Mouse (Mus musculus): ENCODE data around the gene Ntn3.

Gene Ntn3

DNA sequence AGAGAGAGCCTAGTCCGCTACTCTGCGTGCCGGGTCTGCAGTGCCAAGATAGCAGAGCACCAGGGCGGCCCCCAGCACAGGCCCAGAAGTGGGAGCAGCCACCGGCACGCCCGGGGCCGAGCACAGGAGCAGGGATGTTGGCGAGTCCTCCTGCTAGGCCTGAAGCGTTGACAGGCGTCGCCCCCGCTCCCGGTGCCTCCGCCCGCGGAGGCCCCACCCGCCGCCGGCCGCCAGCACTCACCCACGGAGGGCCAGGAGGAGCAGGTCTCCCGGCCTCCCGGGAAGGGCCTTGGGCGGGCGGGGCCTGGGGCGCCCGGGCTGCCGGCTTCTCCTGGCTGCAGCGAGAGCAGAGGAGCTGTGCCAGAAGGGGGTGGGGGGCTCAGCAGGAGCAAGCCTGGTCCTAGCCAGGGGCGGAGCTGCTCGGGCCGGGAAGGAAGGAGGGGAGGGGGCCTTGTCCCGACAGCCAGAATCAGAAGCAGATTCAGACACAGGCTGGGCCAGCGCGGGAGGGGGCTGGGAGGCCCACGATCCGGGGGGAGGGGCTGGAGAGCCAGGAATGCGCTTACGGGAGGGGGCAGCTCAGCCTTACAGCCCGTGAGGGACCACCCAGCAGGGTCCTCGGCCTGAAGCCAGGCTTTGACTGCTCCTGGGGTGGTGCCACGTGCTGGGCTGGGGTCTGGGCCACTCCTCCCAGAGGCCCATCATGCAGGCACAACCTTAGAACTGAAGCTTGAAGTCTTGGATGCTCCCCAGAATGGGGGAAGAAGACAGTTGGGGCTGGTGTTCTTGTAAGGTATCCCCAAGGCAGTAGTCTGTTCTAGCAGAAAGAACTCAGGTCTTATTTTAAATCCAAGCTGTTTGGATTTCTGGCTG is at the start of gene Ntn3:
TSS of gene Ntn3 (minus strand) at position 489 of the 873 bp plus-strand sequence.
- DNase-seq: no peak

DNA sequence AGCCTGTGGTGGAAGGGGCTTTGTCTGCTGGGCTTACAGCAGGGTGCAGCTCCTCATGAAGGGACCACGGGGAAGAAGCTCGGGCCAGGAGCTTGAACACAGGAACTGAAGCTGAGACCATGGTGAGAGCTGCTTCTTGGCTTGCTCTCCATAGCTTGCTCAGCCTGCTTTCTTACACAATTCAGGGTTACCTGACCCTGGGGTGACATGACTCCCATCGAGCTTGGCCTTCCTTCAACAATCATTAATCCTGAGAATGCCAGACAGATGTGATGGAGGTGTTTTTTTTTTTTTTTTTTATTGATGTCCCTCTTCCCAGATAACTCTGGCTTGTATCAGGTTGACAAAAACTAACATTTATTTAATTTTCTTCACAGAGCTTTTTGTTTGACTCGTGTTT is 49.6 kb upstream of the Ntn3 start:
- no peak for DNase-seq

DNA sequence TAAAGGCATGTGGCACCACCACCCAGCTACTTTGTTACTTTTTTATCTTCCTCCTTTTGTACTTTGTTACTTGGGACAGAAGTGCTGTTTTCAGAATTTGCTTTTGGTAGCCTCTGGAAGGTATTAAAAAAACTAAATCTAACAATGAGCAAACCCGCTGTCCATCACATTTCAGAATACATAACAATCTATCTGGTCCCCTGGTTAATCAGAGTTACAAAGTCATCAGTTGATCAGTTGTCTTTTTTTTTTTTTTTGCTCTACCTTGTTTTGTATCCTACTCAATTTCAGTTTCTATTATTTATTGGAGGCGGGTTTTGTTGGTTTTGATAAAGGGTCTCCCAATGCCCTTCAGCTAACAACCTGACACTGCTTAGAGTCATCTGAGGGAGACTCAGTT is 43.0 kb upstream of the Ntn3 start:
- no peak for DNase-seq

DNA sequence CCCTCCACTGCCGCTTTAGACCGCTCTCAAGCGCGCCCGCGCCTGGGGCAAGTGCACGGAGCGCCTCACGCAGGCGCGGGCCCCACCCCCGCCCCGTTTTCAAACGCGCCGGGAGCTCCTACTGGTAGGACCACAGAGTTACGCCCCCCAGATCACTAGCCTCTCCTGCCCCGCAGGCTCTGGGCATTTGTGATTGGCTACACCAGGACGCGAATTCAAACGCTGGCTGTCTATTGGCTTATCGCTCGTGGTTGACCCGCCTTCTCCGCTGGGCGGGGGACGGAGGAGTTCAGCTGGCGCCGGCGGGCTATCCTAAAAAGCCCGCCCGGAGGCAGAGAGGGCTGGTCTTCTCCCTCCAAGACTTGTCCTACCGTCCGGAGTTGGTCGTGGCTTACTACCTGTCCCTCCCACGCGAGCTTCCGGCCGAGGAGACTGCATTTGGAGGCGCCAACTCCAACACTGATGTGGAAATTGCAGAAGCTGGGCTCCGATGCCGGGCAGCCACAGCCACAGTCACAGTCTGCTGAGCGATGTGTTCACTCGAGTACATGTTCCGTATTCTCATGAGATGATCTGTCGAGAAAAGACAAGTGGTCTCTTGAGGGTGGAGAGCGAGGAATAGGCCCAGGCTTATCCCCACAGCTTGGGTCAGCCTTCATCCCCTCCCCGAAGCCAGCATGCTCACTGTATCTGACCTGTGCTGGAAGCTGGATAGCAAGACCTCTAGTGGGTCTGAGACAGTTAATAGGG is 42.2 kb upstream of the Ntn3 start, which contains the start of gene Ccnf:
TSS of gene Ccnf (minus strand) at position 165 of the 750 bp plus-strand sequence.
- DNase-seq: peak; percentile 97

DNA sequence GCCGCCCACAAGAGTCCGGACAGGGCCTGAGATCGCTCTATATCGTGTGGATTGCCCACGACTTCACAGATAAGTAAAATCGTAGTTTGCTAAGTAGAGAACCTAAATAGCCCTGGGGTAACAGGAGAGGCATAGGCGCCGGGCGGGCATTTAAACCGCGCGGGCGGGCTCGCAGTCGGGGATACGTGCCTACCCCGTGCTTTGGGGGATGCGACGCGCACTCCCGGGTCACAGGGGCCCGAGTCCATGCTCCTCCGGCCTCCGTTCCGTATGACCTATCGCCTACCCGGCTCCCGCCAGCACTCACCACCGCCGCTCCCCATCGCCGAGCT is 41.6 kb upstream of the Ntn3 start:
- DNase-seq: no peak

DNA sequence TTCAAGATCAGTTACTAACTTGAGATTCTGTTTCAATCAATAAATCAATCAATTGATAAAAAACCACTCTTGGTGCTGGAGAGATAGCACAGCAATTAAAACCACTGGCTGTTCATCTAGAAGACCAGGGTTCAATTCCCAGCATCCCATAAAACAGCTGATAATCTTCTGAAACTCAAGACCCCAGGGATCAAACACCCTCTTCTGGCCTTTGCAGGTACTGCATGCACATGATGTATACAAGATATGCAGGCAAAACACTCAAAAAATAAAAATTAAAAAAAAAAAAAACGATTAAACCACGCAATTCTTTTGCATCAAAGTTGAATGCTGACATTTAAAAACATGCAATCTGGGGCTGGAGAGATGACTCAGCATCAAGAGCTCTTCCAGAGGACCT is 39.3 kb upstream of the Ntn3 start:
- DNase-seq: no peak

DNA sequence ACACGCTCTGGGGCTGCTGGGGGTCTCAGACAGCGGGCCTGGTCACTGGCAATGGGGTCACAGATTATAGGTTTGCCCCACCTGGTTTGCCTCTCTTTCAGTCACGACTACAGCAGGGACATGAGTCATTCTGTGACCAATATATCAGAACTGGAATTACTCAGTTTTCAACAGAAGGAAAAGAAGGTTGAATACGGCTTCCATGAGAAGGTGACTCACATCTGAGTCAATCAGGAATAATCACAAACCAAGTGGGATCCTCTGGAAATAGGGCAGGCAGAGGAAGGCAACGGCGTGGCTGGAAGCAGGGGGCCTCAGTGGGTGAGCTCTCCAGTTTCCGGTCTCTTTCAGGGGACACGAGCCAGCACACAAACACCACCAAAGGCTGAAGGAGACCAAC is 34.7 kb upstream of the Ntn3 start:
- DNase-seq: no peak

DNA sequence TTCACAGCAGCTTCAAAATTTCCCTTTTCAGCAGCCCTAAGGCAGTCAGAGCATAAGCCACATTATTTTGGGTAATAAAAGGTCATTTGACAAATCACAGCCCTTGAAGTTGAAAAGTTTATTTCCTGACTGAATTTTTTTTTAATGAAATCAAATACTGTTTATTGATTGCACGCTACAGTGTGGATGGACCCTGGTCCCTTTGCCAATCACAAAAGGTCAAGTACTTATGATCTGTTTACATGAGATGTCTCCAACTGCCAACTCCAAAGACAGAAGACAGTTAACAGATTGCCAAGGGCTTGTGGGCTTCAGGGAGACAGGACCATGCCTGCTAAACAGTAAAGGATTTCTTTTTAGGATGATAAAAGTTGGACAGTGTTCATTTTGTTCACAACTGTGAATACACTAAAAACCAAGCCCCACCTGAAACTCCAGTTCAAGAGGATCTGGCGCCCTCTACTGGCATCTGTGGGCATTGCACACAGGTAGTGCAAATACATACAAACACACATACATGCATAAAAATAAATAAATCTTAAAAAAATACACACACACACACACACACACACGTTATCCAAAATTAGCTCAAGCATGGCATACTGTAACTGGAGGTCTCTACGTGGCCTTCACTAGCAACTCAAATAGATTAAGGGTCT is 34.1 kb upstream of the Ntn3 start:
- DNase-seq: no peak

DNA sequence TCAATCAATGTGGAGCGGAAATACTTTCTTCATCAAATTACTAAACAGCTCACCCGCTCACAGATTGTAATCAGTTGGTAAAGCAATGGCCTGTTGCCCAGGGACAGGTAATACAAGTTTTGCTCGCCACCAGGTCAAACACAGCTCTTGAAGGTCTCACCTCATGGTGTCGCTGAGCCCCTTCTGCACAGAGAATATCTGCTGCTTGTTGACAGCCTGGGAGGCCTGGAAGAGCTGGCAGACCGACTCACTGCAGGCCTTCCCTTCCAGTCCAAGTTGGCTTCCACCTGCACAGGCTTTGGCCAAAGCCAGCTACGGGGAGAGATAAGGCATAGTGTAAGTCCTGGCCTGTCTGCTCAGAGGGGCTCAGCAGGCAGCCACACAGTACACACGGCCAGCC is 27.6 kb upstream of the Ntn3 start:
- no peak for DNase-seq

DNA sequence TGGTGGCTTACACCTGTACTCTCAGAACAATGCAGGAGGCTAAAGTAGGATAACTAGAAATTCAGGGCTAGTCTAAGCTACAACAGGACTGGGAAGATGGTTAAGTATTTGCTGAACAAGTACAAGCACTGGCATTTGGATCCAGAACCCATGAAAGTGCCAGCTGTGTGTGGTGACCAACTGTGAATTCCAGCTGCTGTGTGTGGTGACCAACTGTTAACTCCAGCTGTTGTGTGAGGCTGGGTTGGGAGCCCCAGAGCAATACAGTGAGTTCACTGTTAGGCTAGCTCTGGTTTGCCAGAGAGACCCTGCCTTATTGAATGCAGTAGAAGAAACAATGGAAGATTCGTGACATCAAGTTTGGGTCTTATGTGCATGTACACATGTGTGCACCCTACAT is 27.1 kb upstream of the Ntn3 start:
- DNase-seq: no peak

DNA sequence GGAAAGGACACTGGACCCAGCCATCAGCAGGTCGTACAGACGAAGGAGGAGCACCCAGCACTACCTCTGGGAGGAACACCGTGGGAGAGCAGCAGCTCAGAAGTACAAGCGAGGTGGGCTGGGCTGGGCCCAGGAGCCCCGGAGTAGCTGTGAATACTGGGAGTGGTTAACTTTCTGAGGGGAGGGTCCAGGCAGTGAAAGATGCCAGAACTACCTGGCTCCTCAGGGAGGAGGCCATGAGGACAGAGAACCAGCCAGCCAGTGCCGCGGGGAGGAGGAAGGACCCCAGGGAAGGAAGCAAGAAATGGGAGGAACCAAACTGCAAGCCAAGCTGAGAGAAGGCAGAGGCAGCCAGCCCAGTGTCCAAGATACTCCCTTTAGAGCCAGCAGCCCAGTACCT is 18.6 kb upstream of the Ntn3 start:
- no peak for DNase-seq

DNA sequence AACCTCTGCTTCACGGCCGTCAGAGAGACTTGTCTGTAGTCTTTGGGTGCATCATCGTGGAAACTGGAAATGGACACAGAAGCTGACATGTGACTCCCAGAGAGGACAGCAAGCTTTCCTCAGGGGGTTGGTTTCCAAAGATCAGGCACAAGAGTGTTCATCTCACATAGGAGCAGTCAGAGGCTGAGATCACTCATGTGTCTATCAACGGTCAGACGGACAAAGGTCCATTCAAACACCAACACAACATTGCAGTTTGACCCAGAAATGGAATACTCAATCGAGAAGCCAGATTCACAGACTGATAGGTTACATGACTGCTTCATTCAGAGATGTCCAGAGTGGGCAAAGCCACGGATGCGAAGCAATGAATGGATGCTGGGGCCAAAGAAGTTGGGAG is 17.4 kb upstream of the Ntn3 start:
- DNase-seq: no peak

DNA sequence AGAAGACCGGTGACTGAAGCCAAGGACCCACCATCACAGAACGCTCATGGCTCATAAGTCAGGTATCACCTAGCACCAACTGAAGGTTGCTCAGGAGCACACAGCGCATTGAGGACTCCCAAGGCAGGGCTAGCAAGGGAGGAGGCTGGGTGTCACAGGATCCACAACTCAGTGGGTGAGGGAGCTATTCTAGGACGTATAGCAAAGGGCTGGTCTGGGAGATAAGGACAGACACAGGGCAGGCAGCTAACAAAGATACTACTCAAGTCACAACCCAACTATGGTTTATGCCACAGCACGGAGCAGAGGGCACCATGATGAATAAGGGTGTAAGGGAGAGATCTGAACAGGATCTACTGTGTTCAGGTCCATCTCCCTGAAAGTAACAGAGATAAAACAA is 16.5 kb upstream of the Ntn3 start:
- no peak for DNase-seq

DNA sequence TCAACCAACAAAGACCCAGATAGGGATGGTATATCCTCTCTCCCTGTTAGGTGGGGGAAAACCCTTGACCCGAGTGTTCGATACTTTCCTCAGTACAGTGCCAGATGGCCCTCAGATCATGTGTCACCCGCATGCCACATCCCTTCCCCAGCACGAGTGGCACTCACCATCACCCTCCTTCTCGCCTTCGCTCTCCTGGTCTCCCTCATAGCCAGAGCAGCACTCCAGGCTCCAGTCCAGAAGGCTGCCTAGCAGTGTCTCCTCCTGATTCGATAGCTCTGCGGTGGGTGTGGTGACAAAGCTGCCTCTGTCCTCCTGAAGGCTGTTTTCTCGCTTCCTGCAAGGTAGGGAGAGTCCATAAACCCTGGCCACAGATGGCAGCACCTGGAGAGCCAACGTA is 15.4 kb upstream of the Ntn3 start:
- no peak for DNase-seq

DNA sequence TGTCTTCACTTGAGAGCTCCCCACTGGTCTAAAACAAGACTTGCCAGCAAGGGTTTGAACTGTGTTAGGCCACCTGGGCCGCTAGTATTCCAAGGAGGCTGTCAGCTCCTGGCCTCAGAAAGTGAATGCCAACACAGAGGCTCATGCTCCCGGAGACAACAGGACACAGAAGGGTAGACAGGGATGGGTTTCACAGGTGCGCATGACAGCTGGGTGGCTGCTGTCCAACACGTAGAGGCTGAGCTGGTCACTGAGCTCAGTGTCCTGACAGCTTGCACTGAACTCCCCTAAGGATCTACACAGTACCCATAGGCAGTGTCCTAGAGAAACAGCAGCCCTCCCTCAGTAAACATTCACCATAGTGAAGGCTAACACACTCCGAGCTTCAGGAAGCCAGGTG is 14.2 kb upstream of the Ntn3 start:
- DNase-seq: no peak

DNA sequence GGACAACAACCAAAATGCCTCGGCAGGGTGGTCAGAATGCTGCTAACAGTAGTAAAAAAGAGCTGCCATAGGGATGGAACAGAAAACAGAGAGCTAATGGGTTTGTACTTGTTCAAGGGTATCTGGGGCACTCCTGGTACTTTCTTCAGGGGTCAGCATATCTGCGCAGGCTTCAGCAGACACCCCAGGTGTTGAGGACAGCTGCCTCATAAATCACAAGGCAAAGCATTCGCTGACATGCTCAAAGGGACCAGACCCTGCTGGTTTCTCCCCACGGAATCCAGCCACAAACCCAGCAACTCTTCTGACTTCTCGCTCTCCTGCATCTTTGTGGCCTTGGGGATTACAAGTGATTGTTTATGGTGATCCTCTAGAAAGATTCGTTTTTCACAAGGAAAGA is 13.3 kb upstream of the Ntn3 start:
- no peak for DNase-seq

DNA sequence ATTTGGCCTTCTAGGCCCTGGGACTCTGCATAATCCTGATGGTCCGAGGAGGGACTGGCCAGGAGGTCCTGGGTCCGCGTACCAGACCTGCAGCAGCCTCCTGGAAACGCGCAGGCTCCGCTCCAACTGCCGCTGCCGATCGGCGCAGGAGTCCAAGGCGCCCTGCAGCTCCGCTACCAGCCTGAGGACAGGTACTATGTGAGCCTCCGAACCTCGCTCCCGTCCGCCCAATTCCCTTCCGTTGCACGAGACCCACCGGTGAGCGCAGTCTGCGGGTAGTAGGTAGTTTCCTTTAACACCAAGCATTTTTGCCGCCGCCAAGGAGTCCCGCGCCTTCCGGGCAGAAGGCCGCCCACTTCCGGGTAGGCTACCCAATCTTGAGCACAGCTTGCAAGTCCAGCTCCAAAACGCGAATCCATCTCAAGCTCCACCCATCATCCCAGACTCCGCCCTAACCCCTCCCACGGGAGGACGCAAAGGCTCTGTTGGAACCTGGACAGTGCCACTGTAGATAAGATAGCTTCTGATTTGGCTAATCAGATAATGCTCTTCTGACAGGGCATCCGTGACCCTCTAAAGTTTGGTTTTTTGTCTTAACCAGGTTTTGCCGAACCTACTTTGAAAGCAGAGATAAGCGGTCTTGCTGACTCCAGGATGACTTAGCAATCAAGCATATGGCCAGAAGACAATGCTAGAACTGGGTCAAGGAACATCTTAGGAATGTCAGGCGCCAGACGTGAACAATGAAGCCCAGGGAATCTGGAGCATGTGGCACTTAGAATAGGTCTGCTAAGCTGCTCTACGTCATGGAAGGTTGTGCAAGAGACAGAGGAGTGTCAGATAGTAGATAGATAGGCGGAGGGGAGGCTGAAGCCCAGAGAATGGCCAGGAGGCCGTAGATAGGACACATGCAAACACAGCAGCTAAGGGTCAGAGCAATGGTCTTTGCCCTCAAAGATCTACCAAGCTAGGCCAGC is 11.4 kb upstream of the Ntn3 start, which contains the start of gene Tedc2:
TSS of gene Tedc2 (minus strand) at position 417 of the 977 bp plus-strand sequence.
- peak; percentile 96 for DNase-seq

DNA sequence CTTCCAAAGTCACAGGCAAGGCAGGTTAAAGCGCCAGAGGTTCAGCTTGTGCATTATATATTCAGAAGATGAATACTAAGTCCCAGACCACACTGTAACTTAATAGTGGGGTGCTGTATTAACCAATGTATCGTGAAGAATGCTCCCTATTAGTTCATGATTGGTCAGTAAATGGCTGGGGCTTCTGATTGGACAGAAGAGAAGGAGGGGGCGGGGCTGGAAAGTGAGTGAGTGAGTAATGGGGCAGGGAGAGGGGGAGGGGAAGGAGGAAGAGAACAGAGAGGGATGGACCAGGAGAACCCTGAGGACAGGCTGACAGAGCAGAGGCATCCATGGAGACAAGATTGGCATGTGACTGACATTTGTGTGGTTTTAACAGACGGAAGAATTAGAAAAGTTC is 7.5 kb upstream of the Ntn3 start:
- DNase-seq: no peak

DNA sequence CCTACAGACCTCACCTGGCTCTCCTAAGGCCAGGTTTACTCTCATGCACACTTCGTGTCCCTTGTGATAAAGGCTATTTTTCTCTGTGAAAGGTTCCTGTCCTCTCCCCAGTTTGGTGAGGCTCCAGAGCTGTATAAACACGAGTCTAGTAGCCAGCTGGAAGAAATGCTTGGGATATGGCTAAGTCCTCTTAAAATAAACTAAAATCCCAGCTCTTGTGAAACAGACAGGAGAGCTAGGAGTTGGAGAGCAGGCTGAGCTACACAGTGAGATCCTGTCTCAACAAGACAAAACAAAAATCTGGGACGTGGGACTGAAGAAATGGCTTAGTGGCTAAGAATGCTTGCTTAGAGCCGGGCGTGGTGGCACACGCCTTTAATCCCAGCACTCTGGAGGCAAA is 3.9 kb upstream of the Ntn3 start:
- no peak for DNase-seq

DNA sequence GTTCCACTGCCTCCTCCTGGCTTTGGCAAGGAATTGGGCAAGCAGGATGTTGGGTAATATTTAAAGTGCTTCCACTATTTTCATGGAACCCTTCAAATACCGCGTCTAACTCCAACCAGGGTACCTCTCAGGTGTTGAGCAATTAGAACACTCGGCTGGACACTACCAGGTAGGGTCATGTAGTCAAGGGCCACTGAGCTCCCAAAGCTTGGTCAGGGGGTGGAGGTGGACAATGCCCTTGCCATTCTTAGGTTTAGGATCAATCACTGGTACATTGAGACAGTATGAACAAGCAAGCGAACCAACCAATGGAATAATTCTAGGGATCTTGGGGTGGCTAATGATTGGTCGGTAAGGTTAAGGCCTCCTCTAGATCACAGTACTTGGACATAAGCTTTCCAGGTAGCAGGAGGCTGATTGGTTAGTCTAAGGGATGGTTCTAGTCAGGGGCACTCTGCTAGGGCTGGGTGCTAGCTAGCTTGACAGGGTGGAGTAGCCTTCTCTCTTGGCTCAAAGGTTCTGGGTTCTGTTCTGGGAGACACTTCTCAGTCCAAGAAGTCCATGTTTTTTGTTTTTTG is 3.2 kb upstream of the Ntn3 start:
- DNase-seq: no peak

DNA sequence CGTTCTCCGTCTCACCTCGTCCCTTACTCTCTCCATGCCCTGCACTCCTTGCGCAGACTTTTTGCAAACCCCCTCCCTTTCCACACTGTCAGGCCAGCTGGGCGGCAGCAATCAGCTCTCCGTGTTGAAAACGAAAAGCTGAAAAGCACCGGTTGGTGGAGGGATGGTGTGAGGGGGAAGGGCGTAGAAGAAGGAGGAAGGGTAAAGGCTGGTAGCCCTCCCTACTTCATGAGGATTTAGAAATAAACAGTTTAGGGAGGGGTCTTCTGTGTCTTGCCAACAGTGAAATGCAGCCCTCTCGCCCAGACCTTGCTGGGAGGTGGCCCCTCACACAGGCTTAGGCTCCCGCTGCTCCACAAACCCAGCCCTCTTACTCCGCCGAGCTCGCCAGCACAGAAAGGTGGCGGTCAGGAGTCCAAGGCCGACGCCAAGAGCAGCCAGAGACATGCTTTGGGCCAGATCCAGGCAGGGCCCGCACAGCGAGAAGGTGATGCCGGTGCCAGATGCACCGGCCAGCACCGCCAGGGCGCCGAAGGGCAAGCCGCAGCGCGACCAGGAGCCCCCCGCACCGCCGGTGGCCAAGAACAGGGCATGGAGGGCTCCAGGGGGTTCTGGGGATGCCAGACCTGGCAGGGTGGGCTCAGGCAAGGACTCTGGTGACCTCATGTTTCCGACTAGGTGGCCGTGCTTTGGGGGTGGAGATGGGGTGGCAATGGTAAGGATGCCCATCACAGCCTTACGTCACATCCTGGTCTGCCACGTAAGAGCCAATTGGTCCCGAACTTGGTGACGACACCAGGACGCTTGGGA is 2.5 kb upstream of the Ntn3 start:
- DNase-seq: peak; percentile 32
